Mouse (Mus musculus) G1E (cell line): ENCODE data around the gene Tnfsf10. TPM values are rescaled to one million over a fixed set of nuclear protein-coding genes. Genes with fewer than 3 reads are reported as not detected.
"Not testable (repeated sequence)": the region's sequence is repeated elsewhere in the genome, so short reads cannot be mapped to it uniquely, and the experiment has no call there.

Source experiments
- ATAC-seq: 2 replicates; pipeline ENCODE4 v1.8.0; 2016; ENCODE audit warnings: mild to moderate bottlenecking; ENCODE audit not compliant: insufficient number of reproducible peaks, poor library complexity, low FRiP score, severe bottlenecking; ENCODE audit errors: extremely low read depth
- DNase-seq: peaks from one replicate; pipeline ENCODE4 v3.0.0; 2012; ENCODE audit warnings: low spot score
- H3K27me3 ChIP-seq: 2 replicates; pipeline ENCODE4 v1.6.1; 2012; ENCODE audit warnings: mild to moderate bottlenecking, low read length, inconsistent platforms; ENCODE audit not compliant: insufficient read depth
- H3K36me3 ChIP-seq: replicated peaks from 2 replicates; pipeline ENCODE3; 2012; ENCODE audit warnings: mild to moderate bottlenecking, inconsistent platforms
- H3K4me1 ChIP-seq: 2 replicates; pipeline ENCODE4 v1.6.1; 2012; ENCODE audit warnings: low read depth, low read length, inconsistent platforms, mixed read lengths; ENCODE audit not compliant: insufficient read depth
- H3K4me3 ChIP-seq: 2 replicates; pipeline ENCODE4 v1.5.1; 2012; ENCODE audit warnings: low read depth, mild to moderate bottlenecking, inconsistent platforms, low read length, moderate library complexity, mixed read lengths
- H3K9me3 ChIP-seq: replicated peaks from 2 replicates; pipeline ENCODE4 v1.6.1; 2012; ENCODE audit warnings: inconsistent platforms
- CTCF ChIP-seq: IDR thresholded peaks from 2 replicates; pipeline ENCODE4 v1.5.1; 2012; ENCODE audit warnings: low read depth, low read length, inconsistent platforms, mixed read lengths
- GATA1 ChIP-seq: IDR thresholded peaks from 2 replicates; pipeline ENCODE4 v1.6.1; 2012; ENCODE audit warnings: borderline replicate concordance, low read length, inconsistent platforms, mixed read lengths
- GATA2 ChIP-seq: IDR thresholded peaks from 2 replicates; pipeline ENCODE4 v1.6.1; 2012; ENCODE audit warnings: low read depth, low read length, inconsistent platforms, borderline replicate concordance
- POLR2AphosphoS5 ChIP-seq: IDR thresholded peaks from 2 replicates; pipeline ENCODE4 v1.6.1; 2012; ENCODE audit warnings: low read depth, low read length, inconsistent platforms; ENCODE audit not compliant: insufficient replicate concordance
- TAL1 ChIP-seq: conservative IDR thresholded peaks from 2 replicates; pipeline ENCODE4 v1.6.1; 2012; ENCODE audit warnings: low read depth, low read length, inconsistent platforms, mixed read lengths
- polyA plus RNA-seq: library from polyadenylated mRNA; stranded (reverse); fragments of >175 nt; gene quantifications from 2 replicates; pipeline ENCODE4 v1.2.3, GENCODE M21; 2012
- total RNA-seq, 2 experiments: library from RNA; stranded (forward) in 1 of 2; stranded (reverse) in 1 of 2; fragments of 200-1000 nt in 1 of 2; fragments of >200 nt in 1 of 2; fragmentation: Nextera tagmentation in 1 of 2; gene quantifications; 2 replicates each; pipeline ENCODE4 v1.2.3; 2014 to 2017

Gene Tnfsf10
- total RNA-seq (2014; fragmentation: Nextera tagmentation) (2.6 and 4.8 TPM in 2 replicates), total RNA-seq (2017) (4.7 and 5.3 TPM in 2 replicates), polyA plus RNA-seq (0.03 and 0.14 TPM in 2 replicates)

DNA sequence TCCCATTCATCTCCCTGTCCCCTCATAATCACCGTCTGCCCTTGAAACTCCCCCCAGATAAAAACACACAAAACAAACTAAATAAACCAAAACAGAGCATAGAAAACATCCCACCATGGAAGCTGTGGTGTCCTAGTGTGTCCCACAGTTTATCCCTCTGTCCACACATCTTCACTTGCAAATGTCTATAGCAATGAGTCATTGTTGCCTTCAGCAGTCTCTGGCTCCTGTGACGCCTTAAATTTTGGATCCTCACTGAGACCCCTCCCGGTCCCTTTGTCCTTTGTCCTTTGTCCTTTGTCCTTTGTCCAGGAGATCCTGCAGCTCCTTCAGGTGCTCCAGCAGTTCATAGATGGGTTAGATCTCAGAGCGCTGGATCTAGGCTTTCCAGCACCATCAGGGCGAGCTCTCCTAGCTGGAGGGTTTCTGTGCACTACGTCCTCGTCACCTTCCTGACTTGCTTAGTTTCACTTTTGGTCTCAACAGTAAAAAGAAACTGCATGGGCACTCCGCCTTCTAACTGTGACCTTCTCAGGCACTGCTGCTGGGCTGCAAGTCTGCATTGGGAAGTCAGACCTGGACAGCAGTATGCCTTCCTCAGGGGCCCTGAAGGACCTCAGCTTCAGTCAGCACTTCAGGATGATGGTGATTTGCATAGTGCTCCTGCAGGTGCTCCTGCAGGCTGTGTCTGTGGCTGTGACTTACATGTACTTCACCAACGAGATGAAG lies at the start of gene Tnfsf10:
Gene Tnfsf10 (plus strand): TSS at position 470 of the 729 bp plus-strand sequence.
- TF ChIP-seq CTCF (no peak), POLR2AphosphoS5 (no peak), GATA2 (no peak), TAL1 (no peak), GATA1 (no peak)
- DNase-seq (peak; percentile 31), ATAC-seq (peak; percentile 52)
- no peaks in the 10 kb centered on the region for H3K9me3 ChIP-seq
- H3K4me3 ChIP-seq = peak within 1 kb of the TSS; percentile 75
- no peaks in the 10 kb centered on the region for H3K27me3 ChIP-seq
- H3K4me1 ChIP-seq = peaks cover 57% of the 10 kb centered on the region
- H3K36me3 ChIP-seq = peaks cover 3% of the 10 kb centered on the region

DNA sequence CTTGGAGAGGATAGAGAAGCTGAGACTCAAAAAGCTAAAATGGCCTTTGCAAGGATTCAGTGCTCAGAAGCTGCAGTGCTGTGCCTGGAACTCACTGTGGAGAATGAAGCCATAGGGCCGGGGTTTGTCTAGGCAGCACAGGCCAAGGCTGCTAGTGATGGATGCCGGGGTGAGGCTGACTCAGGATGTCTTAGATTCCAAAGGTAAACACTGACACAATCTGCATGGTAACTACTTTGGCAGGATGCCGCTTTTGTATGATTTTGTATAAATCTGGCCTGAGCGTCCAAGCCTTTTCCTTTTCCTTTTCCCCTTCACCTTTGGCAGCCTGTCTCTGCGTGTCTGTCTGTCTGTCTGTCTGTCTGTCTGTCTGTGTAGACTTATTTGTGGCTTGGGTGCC lies 49.5 kb upstream of the Tnfsf10 start:
- peaks cover 16% of the 10 kb centered on the region for H3K27me3 ChIP-seq
- H3K4me1 ChIP-seq = peaks cover 22% of the 10 kb centered on the region
- H3K9me3 ChIP-seq = no peaks in the 10 kb centered on the region
- TF ChIP-seq POLR2AphosphoS5 = no peak
- no peak for TF ChIP-seq GATA1
- TF ChIP-seq CTCF = no peak
- TF ChIP-seq GATA2 = no peak
- no peak for DNase-seq
- H3K4me3 ChIP-seq = no peak overlapping the region
- no peak for ATAC-seq
- H3K36me3 ChIP-seq = no peaks in the 10 kb centered on the region

DNA sequence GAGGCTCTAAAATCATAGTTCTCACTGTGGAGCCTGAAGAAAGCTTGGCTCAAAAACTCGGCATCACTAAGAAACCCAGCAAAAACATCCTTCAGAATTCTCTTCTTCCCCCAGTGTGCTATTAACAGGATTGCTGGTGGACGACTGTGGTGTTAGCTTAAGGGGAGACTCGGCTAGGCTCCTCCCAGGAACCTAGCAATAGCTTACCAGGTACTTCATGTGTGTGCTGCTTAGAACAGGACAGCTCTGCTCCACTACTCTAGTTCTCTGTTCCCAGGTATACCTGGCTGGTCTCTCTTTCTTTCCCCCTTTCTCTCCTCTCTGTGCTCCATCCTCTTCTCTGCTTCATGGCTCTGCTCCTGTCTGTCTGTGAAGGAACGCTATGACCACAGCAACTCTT lies 48.9 kb upstream of the Tnfsf10 start:
- no peak for TF ChIP-seq POLR2AphosphoS5
- no peak for TF ChIP-seq TAL1
- no peak for TF ChIP-seq CTCF
- TF ChIP-seq GATA2 = no peak
- TF ChIP-seq GATA1 = no peak
- Histone ChIP-seq H3K36me3 (no peaks in the 10 kb centered on the region), H3K27me3 (peaks cover 16% of the 10 kb centered on the region), H3K4me1 (peaks cover 26% of the 10 kb centered on the region), H3K4me3 (no peak overlapping the region), H3K9me3 (no peaks in the 10 kb centered on the region)
- ATAC-seq (no peak), DNase-seq (no peak)

DNA sequence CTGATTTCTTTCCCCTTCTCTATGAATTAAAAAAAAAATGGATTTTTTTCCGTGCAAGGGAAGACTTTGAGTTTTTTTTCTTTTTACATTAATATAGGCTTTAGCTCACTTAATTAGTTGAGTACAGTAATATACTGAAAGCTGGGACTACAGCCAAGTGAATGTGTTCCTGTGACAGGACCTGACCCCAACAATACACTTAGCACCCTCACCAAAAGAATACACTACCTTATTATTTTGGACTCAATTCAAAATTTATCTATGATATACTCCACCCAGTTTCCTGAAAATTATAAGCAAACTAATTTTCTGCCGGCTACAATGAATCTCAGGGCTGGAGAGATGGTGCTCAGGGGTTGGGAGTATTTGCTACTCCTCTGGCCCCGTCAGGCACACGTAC lies 47.7 kb upstream of the Tnfsf10 start:
- no peak overlapping the region for H3K4me3 ChIP-seq
- peaks cover 34% of the 10 kb centered on the region for H3K4me1 ChIP-seq
- ATAC-seq (no peak), DNase-seq (no peak)
- no peaks in the 10 kb centered on the region for H3K9me3 ChIP-seq
- no peaks in the 10 kb centered on the region for H3K36me3 ChIP-seq
- peaks cover 11% of the 10 kb centered on the region for H3K27me3 ChIP-seq
- TF ChIP-seq POLR2AphosphoS5 = no peak
- no peak for TF ChIP-seq CTCF

DNA sequence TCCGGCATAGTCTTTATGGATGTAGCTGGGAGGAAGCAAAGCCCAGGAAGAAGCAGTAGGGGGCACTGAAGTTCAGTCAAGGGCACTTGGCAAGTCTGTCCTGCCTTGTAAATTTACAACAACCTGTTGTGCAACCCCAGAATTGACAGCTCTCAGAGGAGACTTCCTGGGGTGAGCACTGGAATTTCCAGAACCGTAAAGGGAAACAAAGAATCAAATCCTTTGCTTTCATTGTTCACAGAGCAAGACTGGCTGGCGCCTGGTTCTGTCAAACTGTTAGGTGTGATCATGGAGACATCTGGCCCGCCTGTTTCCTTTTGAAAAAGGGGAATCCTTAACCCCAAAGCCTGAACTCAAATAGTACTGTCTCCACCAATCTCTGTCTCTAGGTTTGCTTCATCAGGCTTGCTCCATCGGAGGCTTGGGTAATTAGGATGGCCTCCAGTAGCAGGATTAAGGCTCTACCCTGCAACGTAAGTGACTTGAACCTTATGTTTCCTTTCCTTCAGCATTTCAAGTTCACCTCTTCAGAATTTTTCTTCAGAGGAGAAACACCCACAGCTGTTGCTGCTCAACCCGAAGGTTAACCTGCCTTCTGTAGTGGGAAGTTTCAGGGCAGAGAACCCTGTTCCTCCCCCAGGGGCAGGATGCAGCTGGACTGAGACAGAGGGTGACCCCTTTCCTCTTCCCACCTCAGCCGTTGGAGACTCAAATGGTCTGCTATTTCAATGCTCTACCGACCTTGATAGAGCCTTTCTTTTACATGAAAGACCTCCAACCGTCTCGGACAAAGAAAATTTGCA lies 46.5 kb upstream of the Tnfsf10 start:
- DNase-seq (peak; percentile 39), ATAC-seq (peak; percentile 74)
- H3K36me3 ChIP-seq = no peaks in the 10 kb centered on the region
- H3K27me3 ChIP-seq = peaks cover 8% of the 10 kb centered on the region
- TF ChIP-seq GATA2 (no peak), CTCF (0 out of 2 replicates have a peak, but pooled peaks have one; percentile 37)
- H3K4me1 ChIP-seq = peaks cover 41% of the 10 kb centered on the region
- H3K4me3 ChIP-seq = no peak overlapping the region; the same call in 1 of the 2 replicates
- H3K9me3 ChIP-seq = no peaks in the 10 kb centered on the region

DNA sequence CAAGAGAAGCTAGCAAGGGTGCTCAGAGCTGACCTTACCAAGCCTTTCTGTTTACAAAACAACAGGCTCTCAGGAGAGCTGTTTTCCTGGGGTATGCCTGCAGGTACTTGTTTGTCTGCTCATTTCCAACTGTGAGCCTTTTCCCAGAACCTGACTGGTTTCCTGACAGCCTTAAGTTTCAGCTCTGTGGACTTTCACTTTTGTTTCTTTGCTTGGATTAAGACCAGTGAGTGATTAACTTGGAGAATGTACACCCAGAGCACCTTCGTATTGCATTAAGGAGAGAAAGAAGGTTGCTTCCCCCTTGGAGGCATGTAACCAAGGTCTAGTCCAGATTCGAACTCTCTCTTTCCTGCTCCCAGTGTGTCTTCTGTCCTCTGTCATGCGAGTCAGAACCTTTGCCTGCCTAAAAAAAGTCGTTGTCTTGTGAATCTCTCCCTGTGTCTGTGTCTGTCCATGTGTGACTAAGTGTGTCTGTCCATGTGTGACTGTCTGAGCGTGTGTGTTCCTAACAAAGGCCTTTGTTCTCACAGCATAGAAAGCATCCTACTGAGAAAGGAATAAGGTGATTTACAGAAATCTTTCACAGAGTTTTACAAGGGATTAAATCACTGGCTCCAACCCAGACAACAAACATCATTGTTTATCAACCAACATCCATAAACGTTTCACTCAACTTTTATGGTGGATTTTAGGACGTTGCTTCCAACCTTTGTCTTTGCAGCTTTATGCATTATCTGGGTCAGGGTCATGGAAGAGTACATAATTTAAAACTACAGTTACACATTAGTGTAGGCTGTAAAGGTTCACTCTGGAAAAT lies 43.7 kb upstream of the Tnfsf10 start:
- no peak for TF ChIP-seq TAL1
- TF ChIP-seq GATA1 = no peak
- no peak for TF ChIP-seq GATA2
- no peak for TF ChIP-seq CTCF
- TF ChIP-seq POLR2AphosphoS5 = no peak
- ATAC-seq = no peak
- Histone ChIP-seq H3K27me3 (no peaks in the 10 kb centered on the region), H3K9me3 (no peaks in the 10 kb centered on the region), H3K36me3 (no peaks in the 10 kb centered on the region), H3K4me1 (peaks cover 50% of the 10 kb centered on the region), H3K4me3 (peak overlapping the region; percentile 31; the same call in 1 of the 2 replicates)
- no peak for DNase-seq

DNA sequence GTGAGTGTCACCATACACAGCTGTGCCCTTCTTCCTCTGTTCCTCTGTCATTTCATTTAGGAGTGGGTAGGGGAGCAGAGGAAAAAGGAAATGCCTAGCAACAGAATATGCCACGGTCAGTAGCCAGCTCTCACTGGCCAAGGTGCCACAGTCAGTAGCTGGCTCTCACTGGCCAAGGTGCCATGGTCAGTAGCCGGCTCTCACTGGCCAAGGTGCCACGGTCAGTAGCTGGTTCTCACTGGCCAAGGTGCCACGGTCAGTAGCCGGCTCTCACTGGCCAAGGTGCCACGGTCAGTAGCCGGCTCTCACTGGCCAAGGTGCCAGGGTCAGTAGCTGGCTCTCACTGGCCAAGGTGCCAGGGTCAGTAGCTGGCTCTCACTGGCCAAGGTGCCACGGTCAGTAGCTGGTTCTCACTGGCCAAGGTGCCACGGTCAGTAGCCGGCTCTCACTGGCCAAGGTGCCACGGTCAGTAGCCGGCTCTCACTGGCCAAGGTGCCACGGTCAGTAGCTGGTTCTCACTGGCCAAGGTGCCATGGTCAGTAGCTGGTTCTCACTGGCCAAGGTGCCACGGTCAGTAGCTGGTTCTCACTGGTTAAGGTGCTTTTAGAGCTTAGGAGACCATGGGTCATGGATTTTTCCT lies 37.4 kb upstream of the Tnfsf10 start:
- not testable (repeated sequence) for H3K36me3 ChIP-seq, ATAC-seq, H3K27me3 ChIP-seq, H3K9me3 ChIP-seq, DNase-seq, H3K4me3 ChIP-seq
- peaks cover 73% of the 10 kb centered on the region for H3K4me1 ChIP-seq
